Mouse (Mus musculus) embryonic facial prominence, embryonic 14.5 days (tissue): Measurements from ENCODE around the gene Tmem179b. TPM values are rescaled to one million over a fixed set of nuclear protein-coding genes. Genes with fewer than 3 reads are reported as not detected.
A peak's percentile ranks its signal among the peaks of the same experiment; 100 is the strongest.

Experiments
- ATAC-seq: fragments of 200-750 bp; cut with Nextera tagmentation; 2 replicates; pipeline ENCODE4 v1.8.0; 2017; ENCODE audit warnings: low read depth, moderate number of reproducible peaks, moderate TSS enrichment
- DNase-seq: peaks from one replicate; pipeline ENCODE4 v3.0.0-alpha.2; 2015; ENCODE audit warnings: low spot score
- H3K27ac ChIP-seq: fragments of 300-500 bp; sonication (generic); replicated peaks from 2 replicates; pipeline ENCODE4 v1.5.1; 2014; ENCODE audit warnings: low read depth, mild to moderate bottlenecking, low read length, moderate library complexity
- H3K27me3 ChIP-seq: fragments of 300-500 bp; sonication (generic); replicated peaks from 2 replicates; pipeline ENCODE4 v1.6.1; 2014; ENCODE audit warnings: low read length; ENCODE audit not compliant: control insufficient read depth, insufficient read depth
- H3K36me3 ChIP-seq: fragments of 300-500 bp; sonication (generic); 2 replicates; pipeline ENCODE4 v1.6.1; 2014; ENCODE audit warnings: low read length, mixed read lengths; ENCODE audit not compliant: control insufficient read depth, insufficient read depth
- H3K4me1 ChIP-seq: fragments of 300-500 bp; sonication (generic); 2 replicates; pipeline ENCODE4 v1.6.1; 2014; ENCODE audit warnings: antibody characterized with exemption, low read length; ENCODE audit not compliant: control insufficient read depth, insufficient read depth
- H3K4me2 ChIP-seq: fragments of 300-500 bp; sonication (generic); 2 replicates; pipeline ENCODE4 v1.6.1; 2014; ENCODE audit warnings: low read depth, mild to moderate bottlenecking, low read length, moderate library complexity, mixed read lengths
- H3K4me3 ChIP-seq: fragments of 300-500 bp; sonication (generic); 2 replicates; pipeline ENCODE4 v1.5.1; 2014; ENCODE audit warnings: low read depth, mild to moderate bottlenecking, low read length
- H3K9ac ChIP-seq: fragments of 300-500 bp; sonication (generic); 2 replicates; pipeline ENCODE4 v1.6.1; 2014; ENCODE audit warnings: low read depth, mild to moderate bottlenecking, low read length, moderate library complexity, mixed read lengths
- H3K9me3 ChIP-seq: fragments of 300-500 bp; sonication (generic); 2 replicates; pipeline ENCODE4 v1.6.1; 2016; ENCODE audit warnings: low read length; ENCODE audit not compliant: control insufficient read depth
- WGBS: fragments of 180-500 bp; shearing (Covaris S2); extraction: QIAGEN DNeasy Blood & Tissue Kit; methylation state at CpG from one replicate; pipeline ENCODE4 v1.1.7; 2014; 5-methylcytosine and 5-hydroxymethylcytosine counted together
- microRNA-seq: library from miRNA; unstranded; fragments of <30 nt; microRNA quantifications from one replicate; pipeline ENCODE4, GENCODE M21; 2016; ENCODE audit warnings: borderline number of aligned reads
- polyA plus RNA-seq: library from polyadenylated mRNA; unstranded; fragments of >200 nt; fragmentation: Nextera tagmentation; extraction: Ambion mirVana; gene quantifications from 2 replicates; pipeline ENCODE4 v1.2.1, GENCODE M21; 2014

The Tmem179b gene
- polyA plus RNA-seq, 1 experiment from 2014 or later, result 90.3 TPM

DNA sequence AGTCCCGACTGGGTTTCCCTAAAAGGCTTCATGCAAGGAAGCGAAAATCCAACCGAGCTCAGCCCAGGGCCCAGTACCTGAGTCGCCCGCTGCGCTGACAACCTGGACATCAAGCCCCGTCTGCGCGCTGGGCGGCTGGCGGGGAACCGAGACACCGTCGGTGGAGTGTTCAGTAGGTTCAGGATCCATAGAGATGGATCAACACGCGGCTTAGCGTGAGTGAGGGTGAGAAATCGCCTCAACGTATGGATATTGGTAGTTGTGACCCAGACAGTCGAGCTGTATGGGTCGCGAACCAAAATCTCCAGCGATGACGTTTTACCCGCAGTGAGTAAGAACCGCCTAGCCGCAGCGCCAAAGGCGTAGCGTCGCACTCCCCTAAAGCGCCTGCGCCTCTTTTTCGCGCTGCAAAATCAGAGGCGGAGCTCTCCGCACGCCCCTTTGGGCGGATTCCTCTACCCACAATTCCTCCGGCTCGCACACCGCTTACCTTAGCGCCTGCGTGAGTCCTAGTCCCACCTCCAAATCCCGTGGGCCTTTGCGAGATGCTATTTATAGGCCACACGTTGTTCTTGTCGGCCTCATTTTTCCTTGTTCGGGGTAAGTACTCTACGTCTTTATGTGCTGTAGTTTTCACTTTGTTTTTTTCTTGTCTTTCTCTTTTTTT, 51.2 kb downstream of the Tmem179b start, which contains the start of gene Slc3a2:
Gene Slc3a2 (minus strand): TSS at position 463 of the 667 bp plus-strand sequence.
- Histone ChIP-seq H3K9ac (peak within 1 kb of the TSS; percentile 94), H3K9me3 (no peaks in the 10 kb centered on the region), H3K36me3 (peaks cover 29% of the 10 kb centered on the region), H3K27me3 (no peaks in the 10 kb centered on the region), H3K4me1 (peaks cover 18% of the 10 kb centered on the region), H3K4me2 (peak within 1 kb of the TSS; percentile 86), H3K27ac (peak within 1 kb of the TSS; percentile 96), H3K4me3 (peak within 1 kb of the TSS; percentile 68)
- WGBS, result under 1% methylated on average over 49 of the region's 50 CpGs
- ATAC-seq (peak; percentile 95), DNase-seq (peak; percentile 100)

DNA sequence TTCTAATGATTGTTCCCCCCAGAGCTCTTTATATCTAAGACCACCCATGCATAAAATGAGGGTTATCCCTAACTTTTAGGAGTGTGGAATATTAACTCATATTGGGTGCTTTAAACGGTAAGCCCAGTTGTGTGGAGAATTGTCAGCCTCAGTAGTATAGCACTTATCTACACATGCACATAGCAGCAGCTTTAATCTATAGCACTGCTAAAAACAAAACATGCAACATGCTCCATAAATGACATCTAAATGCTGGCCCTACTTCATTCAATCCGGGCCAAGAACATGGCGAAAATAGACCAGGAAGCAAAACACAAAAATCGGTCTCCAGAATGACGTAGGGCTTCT, 51.7 kb downstream of the Tmem179b start:
- Histone ChIP-seq H3K9ac (peak overlapping the region; percentile 94), H3K27me3 (no peaks in the 10 kb centered on the region), H3K27ac (peak overlapping the region; percentile 96), H3K4me3 (peak overlapping the region; percentile 68), H3K4me2 (peak overlapping the region; percentile 86), H3K9me3 (no peaks in the 10 kb centered on the region), H3K4me1 (peaks cover 18% of the 10 kb centered on the region), H3K36me3 (peaks cover 29% of the 10 kb centered on the region)
- ATAC-seq, result no peak
- 1% methylated on average over 5 of the region's 5 CpGs for WGBS
- DNase-seq, result no peak

Small RNA genes lying within 50 kb of the gene (microRNA-seq; reads per million reads assigned to microRNA genes)
- gene Mir6992, result not detected

Other genes starting within 250 kb of the Tmem179b start
- gene Slc22a8, start 183.2 kb downstream of the Tmem179b start, polyA plus RNA-seq, result 0.59 and 1.3 TPM in 2 replicates
- 0.67 and 1.1 TPM in 2 replicates for gene Slc22a6, start 156.4 kb downstream of the Tmem179b start, polyA plus RNA-seq
- 0.35 and 0.45 TPM in 2 replicates for gene Chrm1, start 110.7 kb downstream of the Tmem179b start, polyA plus RNA-seq
- gene Slc3a2, start 51.1 kb downstream of the Tmem179b start, polyA plus RNA-seq, result 100 and 107 TPM in 2 replicates
- 76.6 and 80.1 TPM in 2 replicates for gene Wdr74, start 38.6 kb downstream of the Tmem179b start, polyA plus RNA-seq
- 0.85 and 1.9 TPM in 2 replicates for gene 1700092M07Rik, start 33.7 kb downstream of the Tmem179b start, polyA plus RNA-seq
- gene Stx5a, start 33.1 kb downstream of the Tmem179b start, polyA plus RNA-seq, result 140 and 142 TPM in 2 replicates
- 152 and 171 TPM in 2 replicates for gene Nxf1, start 17.4 kb downstream of the Tmem179b start, polyA plus RNA-seq
- 173 and 194 TPM in 2 replicates for gene Tmem223, start 3.5 kb downstream of the Tmem179b start, polyA plus RNA-seq
- 16.5 and 18.1 TPM in 2 replicates for gene Taf6l, start 11.9 kb upstream of the Tmem179b start, polyA plus RNA-seq
- 151 and 157 TPM in 2 replicates for gene Polr2g, start 24.1 kb upstream of the Tmem179b start, polyA plus RNA-seq
- 5.2 and 5.5 TPM in 2 replicates for gene Zbtb3, start 28.1 kb upstream of the Tmem179b start, polyA plus RNA-seq
- gene Ttc9c, start 44.9 kb upstream of the Tmem179b start, polyA plus RNA-seq, result 38.4 and 40.8 TPM in 2 replicates
- 7.8 and 9.2 TPM in 2 replicates for gene Hnrnpul2, start 45.5 kb upstream of the Tmem179b start, polyA plus RNA-seq
- gene AC129217.1, start 55.3 kb upstream of the Tmem179b start, polyA plus RNA-seq, result not detected in 2 replicates
- 44.9 and 47.3 TPM in 2 replicates for gene Bscl2, start 63.0 kb upstream of the Tmem179b start, polyA plus RNA-seq
- gene Gng3, start 64.7 kb upstream of the Tmem179b start, polyA plus RNA-seq, result 22.2 and 24.6 TPM in 2 replicates
- 1.6 and 2.4 TPM in 2 replicates for gene Lrrn4cl, start 76.3 kb upstream of the Tmem179b start, polyA plus RNA-seq
- 144 and 149 TPM in 2 replicates for gene Ubxn1, start 97.0 kb upstream of the Tmem179b start, polyA plus RNA-seq
- 53.8 and 57.5 TPM in 2 replicates for gene Uqcc3, start 106.5 kb upstream of the Tmem179b start, polyA plus RNA-seq
- gene Lbhd1, start 109.3 kb upstream of the Tmem179b start, polyA plus RNA-seq, result 60.2 and 68.8 TPM in 2 replicates
- not detected in 2 replicates for gene Gm49403, start 109.5 kb upstream of the Tmem179b start, polyA plus RNA-seq
- 77.4 and 86.6 TPM in 2 replicates for gene 1810009A15Rik, start 114.4 kb upstream of the Tmem179b start, polyA plus RNA-seq
- not detected in 2 replicates for gene Gm49416, start 114.5 kb upstream of the Tmem179b start, polyA plus RNA-seq
- gene Ints5, start 118.5 kb upstream of the Tmem179b start, polyA plus RNA-seq, result 34.8 and 35.1 TPM in 2 replicates
- gene Ganab, start 123.6 kb upstream of the Tmem179b start, polyA plus RNA-seq, result 99.2 and 103 TPM in 2 replicates
- gene B3gat3, start 145.9 kb upstream of the Tmem179b start, polyA plus RNA-seq, result 42.3 and 42.4 TPM in 2 replicates
- 2.2 and 2.5 TPM in 2 replicates for gene Rom1, start 154.9 kb upstream of the Tmem179b start, polyA plus RNA-seq
- gene Eml3, start 155.1 kb upstream of the Tmem179b start, polyA plus RNA-seq, result 18.2 and 20.4 TPM in 2 replicates
- 39.7 and 43.6 TPM in 2 replicates for gene Mta2, start 167.4 kb upstream of the Tmem179b start, polyA plus RNA-seq
- gene Tut1, start 179.4 kb upstream of the Tmem179b start, polyA plus RNA-seq, result 24.7 and 27.8 TPM in 2 replicates
- 469 and 503 TPM in 2 replicates for gene Eef1g, start 192.6 kb upstream of the Tmem179b start, polyA plus RNA-seq
- 44.8 and 57.6 TPM in 2 replicates for gene Ahnak, start 214.8 kb upstream of the Tmem179b start, polyA plus RNA-seq